Mouse (Mus musculus) MEL (cell line): ENCODE results near the gene Ccdc107. TPM values are rescaled to one million over a fixed set of nuclear protein-coding genes. Genes with fewer than 3 reads are reported as not detected.

Source experiments
- DNase-seq: peaks from one replicate; pipeline ENCODE4 v3.0.0; 2011; ENCODE audit warnings: low read depth, low spot score
- H3K27ac ChIP-seq: 2 replicates; pipeline ENCODE4 v1.5.1; 2012; ENCODE audit warnings: low read depth, mild to moderate bottlenecking, control low read depth, low read length, moderate library complexity; ENCODE audit not compliant: control insufficient read depth
- H3K27me3 ChIP-seq, 2 experiments: fragments of 150-350 bp in 1 of 2; sonication (generic) in 1 of 2; 2 replicates each; pipeline ENCODE4 v1.6.1; 2012; ENCODE audit warnings: low read length in 2 of 2, mild to moderate bottlenecking in 2 of 2, improper control_type of control experiment in 1 of 2, moderate library complexity in 1 of 2; ENCODE audit not compliant: insufficient read depth in 2 of 2, control insufficient read depth in 1 of 2
- H3K36me3 ChIP-seq, 2 experiments: 2 replicates each; pipeline ENCODE4 v1.6.1; 2012 to 2014; ENCODE audit warnings: low read length in 2 of 2, improper control_type of control experiment in 1 of 2, inconsistent platforms in 1 of 2, mild to moderate bottlenecking in 1 of 2; ENCODE audit not compliant: insufficient read depth in 2 of 2, control insufficient read depth in 1 of 2
- H3K4me1 ChIP-seq, 2 experiments: fragments of 150-350 bp in 1 of 2; sonication (generic) in 1 of 2; 2 replicates each; pipeline ENCODE4 v1.6.1; 2012; ENCODE audit warnings: low read length in 2 of 2, improper control_type of control experiment in 1 of 2, mild to moderate bottlenecking in 1 of 2; ENCODE audit not compliant: insufficient read depth in 2 of 2, control insufficient read depth in 1 of 2
- H3K4me3 ChIP-seq, 2 experiments: fragments of 150-350 bp in 1 of 2; sonication (generic) in 1 of 2; 2 replicates each; pipeline ENCODE4 v1.5.1; 2012; ENCODE audit warnings: low read depth in 2 of 2, low read length in 2 of 2, mild to moderate bottlenecking in 2 of 2, moderate library complexity in 2 of 2, control low read depth in 1 of 2, improper control_type of control experiment in 1 of 2; ENCODE audit not compliant: control insufficient read depth in 1 of 2, insufficient read depth in 1 of 2
- H3K79me2 ChIP-seq: 2 replicates; pipeline ENCODE4 v1.6.1; 2012; ENCODE audit warnings: mild to moderate bottlenecking, low read length, moderate library complexity; ENCODE audit not compliant: control insufficient read depth, poor library complexity, insufficient read depth
- H3K9ac ChIP-seq: 2 replicates; pipeline ENCODE4 v1.6.1; 2012; ENCODE audit warnings: low read depth, mild to moderate bottlenecking, control low read depth, low read length, moderate library complexity; ENCODE audit not compliant: control insufficient read depth, poor library complexity, severe bottlenecking
- H3K9me3 ChIP-seq: fragments of 150-350 bp; sonication (generic); replicated peaks from 2 replicates; pipeline ENCODE4 v1.6.1; 2012; ENCODE audit warnings: mild to moderate bottlenecking, low read length, improper control_type of control experiment, moderate library complexity; ENCODE audit not compliant: insufficient read depth
- CHD1 ChIP-seq: IDR thresholded peaks from 2 replicates; pipeline ENCODE4 v1.6.1; 2012; ENCODE audit warnings: low read depth, mild to moderate bottlenecking, inconsistent platforms, low read length, improper control_type of control experiment
- CHD2 ChIP-seq: IDR thresholded peaks from 2 replicates; pipeline ENCODE4 v1.6.1; 2011; ENCODE audit warnings: low read length, improper control_type of control experiment
- E2F4 ChIP-seq: IDR thresholded peaks from 2 replicates; pipeline ENCODE4 v1.6.1; 2011; ENCODE audit warnings: low read depth, low read length, improper control_type of control experiment, borderline replicate concordance
- ELF1 ChIP-seq: IDR thresholded peaks from 2 replicates; pipeline ENCODE4 v1.6.1; 2014; ENCODE audit warnings: low read depth, mild to moderate bottlenecking, inconsistent platforms, low read length, improper control_type of control experiment, moderate library complexity
- HCFC1 ChIP-seq: IDR thresholded peaks from 2 replicates; pipeline ENCODE4 v1.6.1; 2012; ENCODE audit warnings: low read depth, mild to moderate bottlenecking, inconsistent platforms, low read length, improper control_type of control experiment, moderate library complexity
- JUND ChIP-seq: IDR thresholded peaks from 2 replicates; pipeline ENCODE4 v1.6.1; 2011; ENCODE audit warnings: low read depth, mild to moderate bottlenecking, improper control_type of control experiment, low read length
- NRF1 ChIP-seq: IDR thresholded peaks from 2 replicates; pipeline ENCODE4 v1.6.1; 2014; ENCODE audit warnings: low read depth, mild to moderate bottlenecking, inconsistent platforms, low read length, improper control_type of control experiment, moderate library complexity; ENCODE audit not compliant: poor library complexity, insufficient read depth, severe bottlenecking
- POLR2A ChIP-seq, 2 experiments: IDR thresholded peaks; 2 replicates each; pipeline ENCODE4 v1.6.1; 2011 to 2012; ENCODE audit warnings: low read length in 2 of 2, mild to moderate bottlenecking in 2 of 2, control low read depth in 1 of 2, improper control_type of control experiment in 1 of 2, low read depth in 1 of 2, moderate library complexity in 1 of 2; ENCODE audit not compliant: control insufficient read depth in 1 of 2, insufficient read depth in 1 of 2, poor library complexity in 1 of 2
- POLR2AphosphoS2 ChIP-seq: IDR thresholded peaks from 2 replicates; pipeline ENCODE4 v1.6.1; 2011; ENCODE audit warnings: low read length, improper control_type of control experiment
- POLR2AphosphoS5 ChIP-seq: IDR thresholded peaks from 2 replicates; pipeline ENCODE4 v1.6.1; 2012; ENCODE audit warnings: low read depth, borderline replicate concordance, mild to moderate bottlenecking, inconsistent platforms, low read length, moderate library complexity, mixed read lengths
- TAL1 ChIP-seq: IDR thresholded peaks from 2 replicates; pipeline ENCODE4 v1.6.1; 2012; ENCODE audit warnings: mild to moderate bottlenecking, inconsistent platforms, low read length, moderate library complexity, mixed read lengths
- TBP ChIP-seq: IDR thresholded peaks from 2 replicates; pipeline ENCODE4 v1.8.0; 2011; ENCODE audit warnings: low read depth, low read length, improper control_type of control experiment
- USF1 ChIP-seq: IDR thresholded peaks from 2 replicates; pipeline ENCODE4 v1.6.1; 2014; ENCODE audit warnings: low read depth, mild to moderate bottlenecking, inconsistent platforms, low read length, improper control_type of control experiment, moderate library complexity
- ZC3H11A ChIP-seq: IDR thresholded peaks from 2 replicates; pipeline ENCODE4 v1.6.1; 2012; ENCODE audit warnings: low read depth, mild to moderate bottlenecking, inconsistent platforms, low read length, improper control_type of control experiment
- ZKSCAN1 ChIP-seq: IDR thresholded peaks from 2 replicates; pipeline ENCODE4 v1.6.1; 2012; ENCODE audit warnings: low read depth, mild to moderate bottlenecking, inconsistent platforms, low read length, improper control_type of control experiment, moderate library complexity
- ZMIZ1 ChIP-seq: IDR thresholded peaks from 2 replicates; pipeline ENCODE4 v1.6.1; 2012; ENCODE audit warnings: low read depth, mild to moderate bottlenecking, inconsistent platforms, low read length, improper control_type of control experiment, moderate library complexity
- ZNF384 ChIP-seq: IDR thresholded peaks from 2 replicates; pipeline ENCODE4 v1.6.1; 2012; ENCODE audit warnings: low read depth, mild to moderate bottlenecking, inconsistent platforms, low read length, improper control_type of control experiment
- polyA plus RNA-seq, 2 experiments: library from polyadenylated mRNA; stranded (reverse) in 1 of 2; unstranded in 1 of 2; fragments of >175 nt in 1 of 2; fragments of >200 nt in 1 of 2; gene quantifications; 2 replicates each; pipeline versions ENCODE4 v1.2.1 to v1.2.4; 2012; ENCODE audit warnings: low replicate concordance in 2 of 2, low read depth in 1 of 2; ENCODE audit not compliant: insufficient read length in 2 of 2, insufficient read depth in 1 of 2, missing spikeins in 1 of 2
- total RNA-seq: library from RNA; depleted of rRNA; stranded (reverse); fragments of 300-350 nt; gene quantifications from 2 replicates; pipeline ENCODE4 v1.2.3, GENCODE M21; 2012

Ccdc107 gene
- total and polyA plus RNA-seq, 3 experiments = 44.3 to 56.7 TPM; not detected in 1

- H3K4me3 ChIP-seq = peak overlapping the region; percentile 78 to 97
- H3K9me3 ChIP-seq = no peaks in the 10 kb centered on the region
- peak overlapping the region; percentile 87 for H3K9ac ChIP-seq
- H3K27me3 ChIP-seq = no peaks in the 10 kb centered on the region
- H3K4me1 ChIP-seq = peaks cover 0 to 1% of the 10 kb centered on the region in 2 experiments; a peak in 2 of 4 replicates
- H3K27ac ChIP-seq = no peak overlapping the region
- H3K36me3 ChIP-seq = no peaks in the 10 kb centered on the region
- peak; percentile 51 for DNase-seq
- no peak for TF ChIP-seq ZNF384
- TF ChIP-seq ZMIZ1 = no peak
- TF ChIP-seq NRF1 = peak; percentile 32; the same call in 1 of the 2 replicates
- peaks cover 3% of the 10 kb centered on the region; the same call in 1 of the 2 replicates for H3K79me2 ChIP-seq
Measured at GRCm38 (mm10) chr4:43443511-43443910, 49.2 kb upstream of the Ccdc107 start.

GRCm38 (mm10) chr4:43447251-43447650, 45.4 kb upstream of the Ccdc107 start:
- no peak for DNase-seq
- no peak for TF ChIP-seq USF1
- TF ChIP-seq TAL1 = no peak
- no peak for TF ChIP-seq POLR2A (IDR thresholded peaks at IDR 0.05; ENCODE audit: control insufficient read depth in 1 of 2, insufficient read depth in 1 of 2, low read depth in 1 of 2, low read length in 2 of 2, poor library complexity in 1 of 2)
- no peak for TF ChIP-seq ZKSCAN1
- TF ChIP-seq HCFC1 = no peak
- TF ChIP-seq POLR2AphosphoS2 = no peak
- TF ChIP-seq CHD1 = no peak
- TF ChIP-seq ELF1 = no peak
- no peak for TF ChIP-seq TBP
- TF ChIP-seq POLR2AphosphoS5 = no peak
- TF ChIP-seq NRF1 = no peak
- TF ChIP-seq E2F4 = no peak
- TF ChIP-seq JUND = no peak
- TF ChIP-seq CHD2 = no peak
- TF ChIP-seq ZC3H11A = no peak
- TF ChIP-seq, all 39 proteins: peak for 0
- Histone ChIP-seq H3K27ac (no peak overlapping the region), H3K9me3 (no peaks in the 10 kb centered on the region), H3K27me3 (no peaks in the 10 kb centered on the region), H3K79me2 (peaks cover 3% of the 10 kb centered on the region; the same call in 1 of the 2 replicates), H3K9ac (no peak overlapping the region), H3K36me3 (no peaks in the 10 kb centered on the region), H3K4me1 (peaks cover 0 to 1% of the 10 kb centered on the region in 2 experiments; a peak in 2 of 4 replicates), H3K4me3 (no peak overlapping the region)
